Mouse (Mus musculus) cerebellum, adult 9-11 months (tissue): ENCODE results near the gene Vmn2r19.
"Not testable (repeated sequence)": the region's sequence is repeated elsewhere in the genome, so short reads cannot be mapped to it uniquely, and the experiment has no call there.

ENCODE experiments used
- DNase-seq: peaks from one replicate; pipeline ENCODE4 v3.0.0; 2022

The Vmn2r19 gene

DNA sequence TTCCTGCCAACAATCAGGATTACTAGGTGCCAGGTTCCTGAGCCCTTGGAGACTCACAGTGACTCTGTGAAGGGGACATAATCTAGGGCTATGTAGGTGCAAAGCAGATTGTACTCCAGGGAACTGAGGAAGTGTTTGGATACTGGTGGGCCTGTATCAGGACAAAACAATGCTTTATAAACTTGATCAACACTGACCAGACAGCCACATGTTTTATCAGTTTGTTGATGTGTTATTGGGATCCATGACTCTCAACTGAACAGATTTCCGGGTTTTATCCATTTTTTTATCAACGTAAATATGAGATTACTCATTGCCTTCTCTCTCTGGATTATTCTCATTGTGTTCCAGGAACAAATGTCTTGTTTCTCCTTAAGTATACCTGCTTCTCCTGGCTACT is at the start of gene Vmn2r19:
TSS of gene Vmn2r19 (plus strand) at position 301 of the 400 bp plus-strand sequence.
- DNase-seq: no peak

DNA sequence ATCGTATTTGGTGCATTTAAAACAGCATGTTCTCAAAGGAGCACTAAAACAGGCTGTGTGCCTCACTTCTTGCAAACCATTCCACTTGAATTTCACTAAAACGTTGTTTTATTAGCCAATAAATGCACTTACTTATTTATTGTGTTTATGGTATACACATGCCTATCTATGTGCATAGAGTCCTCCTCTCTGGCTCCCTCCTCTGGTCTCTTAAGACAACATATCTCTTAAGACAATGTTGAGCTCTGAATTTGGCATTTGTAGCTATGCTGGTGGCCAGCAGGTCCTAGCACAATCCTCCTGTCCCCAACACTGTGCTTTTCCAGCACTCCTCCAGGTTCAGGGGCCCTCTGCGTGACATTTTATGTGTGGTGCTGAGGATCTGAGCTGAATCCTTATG is 49.2 kb upstream of the Vmn2r19 start:
- no peak for DNase-seq

DNA sequence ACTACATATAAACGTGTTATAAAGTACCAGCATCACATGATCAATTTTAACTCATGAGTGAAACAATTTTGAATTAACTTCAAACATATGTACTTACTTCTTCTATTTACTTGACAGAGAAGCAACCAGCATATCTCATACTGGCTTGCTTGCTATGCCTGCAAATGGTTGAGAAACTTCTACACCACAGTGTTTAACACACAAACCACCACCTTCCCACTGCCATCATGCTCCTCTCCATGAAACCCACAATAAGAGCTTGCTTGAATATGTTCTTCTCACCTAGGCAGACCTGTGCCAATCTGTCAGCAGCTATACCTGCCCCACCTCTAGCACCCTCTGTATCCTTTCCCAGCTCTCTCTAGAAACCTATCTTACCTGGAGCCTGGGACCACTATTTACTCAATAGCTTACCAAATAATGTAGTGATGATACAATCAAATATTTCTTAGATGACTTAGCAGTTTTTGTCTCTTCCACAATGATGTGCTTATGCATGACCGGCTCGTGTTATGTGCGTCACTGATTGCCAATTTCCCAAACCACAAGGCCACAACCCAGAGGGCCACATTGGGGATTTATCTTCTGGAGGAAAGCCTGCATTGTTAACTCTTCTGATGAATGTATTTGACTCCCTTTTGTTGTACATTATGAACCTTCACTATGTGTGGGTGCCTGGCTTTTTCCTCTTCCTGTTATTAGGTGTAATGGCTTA is 48.1 kb upstream of the Vmn2r19 start:
- no peak for DNase-seq

DNA sequence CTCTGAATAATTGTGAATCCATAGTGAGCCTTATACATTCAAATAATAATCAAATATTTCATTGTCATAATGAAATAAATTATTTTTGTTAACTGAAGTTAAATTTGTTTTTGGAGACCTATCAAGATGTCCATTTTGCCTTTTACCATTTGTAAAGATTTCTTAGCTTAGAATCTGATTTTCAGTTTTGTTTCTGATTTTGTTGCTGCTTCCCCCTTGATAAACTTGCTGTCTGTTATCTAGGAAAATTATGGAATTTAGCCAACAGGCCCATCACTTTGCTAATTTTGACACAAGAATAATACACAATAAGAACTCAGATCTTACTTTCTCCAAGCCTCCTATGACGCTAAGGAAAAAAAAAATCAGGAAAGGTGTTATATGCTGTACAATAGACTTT is 47.3 kb upstream of the Vmn2r19 start:
- no peak for DNase-seq

DNA sequence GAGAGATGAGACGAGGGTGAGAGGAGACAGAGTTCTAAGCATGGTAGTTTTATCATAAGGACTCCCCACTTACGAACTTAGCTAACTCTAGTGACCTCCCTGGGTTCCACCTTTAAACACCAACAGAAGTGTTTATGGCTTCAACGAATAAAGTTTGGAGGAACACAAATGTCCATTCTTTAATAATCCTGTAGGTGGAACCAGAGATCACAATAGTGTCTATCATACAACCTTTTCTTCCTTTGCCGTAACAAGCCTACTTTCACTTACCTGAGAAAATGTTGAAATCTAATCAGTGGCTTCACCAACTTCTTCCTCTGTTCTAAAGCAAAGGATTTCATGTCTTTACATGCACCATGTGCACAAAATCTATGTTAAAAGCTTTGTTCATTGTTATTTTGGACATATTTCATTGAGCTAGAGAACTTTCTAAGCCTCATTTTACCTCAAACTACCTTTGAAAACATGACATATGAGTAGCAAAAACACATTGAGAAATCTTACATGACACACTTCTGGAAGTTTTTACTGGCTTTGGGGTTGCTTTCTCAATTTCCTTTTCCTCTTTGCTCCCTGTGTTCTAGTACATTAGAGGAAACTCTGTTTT is 46.5 kb upstream of the Vmn2r19 start, which contains the start of gene Clec4d:
TSS of gene Clec4d (plus strand) at position 557 of the 607 bp plus-strand sequence.
- DNase-seq: no peak

DNA sequence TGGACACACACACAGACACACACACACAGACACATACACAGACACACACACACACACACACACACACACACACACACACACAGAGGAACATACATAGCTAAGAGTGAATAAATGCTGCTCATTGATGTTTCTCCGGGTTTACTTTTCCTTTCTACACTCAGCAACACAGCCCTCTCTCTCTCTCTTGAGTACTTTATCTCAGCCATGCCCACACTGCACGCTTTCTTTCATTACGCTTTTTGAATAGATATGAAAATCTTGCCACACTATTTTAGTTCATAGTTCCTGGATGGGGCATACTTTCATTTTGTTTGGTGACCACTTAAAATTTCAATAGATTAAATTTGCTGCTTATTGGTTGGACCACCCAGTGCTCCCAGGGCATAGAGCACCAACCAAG is 43.9 kb upstream of the Vmn2r19 start:
- no peak for DNase-seq

DNA sequence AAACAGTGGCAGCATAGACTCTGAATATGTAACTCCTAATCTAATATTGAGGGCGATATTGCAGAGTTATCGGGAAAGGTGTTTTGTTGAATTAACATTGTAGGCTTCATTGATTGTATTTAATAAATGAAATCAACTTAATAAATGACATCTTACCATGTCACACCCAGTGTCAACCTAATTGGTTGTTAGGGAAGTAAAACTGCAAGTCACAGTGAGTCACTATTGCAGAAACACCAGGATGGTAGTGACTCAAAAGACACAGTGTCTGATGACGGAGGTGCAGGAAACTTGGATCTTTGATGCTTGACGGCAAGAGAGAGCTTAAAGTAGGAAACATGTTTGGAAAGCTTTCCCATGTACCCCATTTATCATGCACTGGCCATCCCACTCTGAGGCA is 42.3 kb upstream of the Vmn2r19 start:
- DNase-seq: no peak

DNA sequence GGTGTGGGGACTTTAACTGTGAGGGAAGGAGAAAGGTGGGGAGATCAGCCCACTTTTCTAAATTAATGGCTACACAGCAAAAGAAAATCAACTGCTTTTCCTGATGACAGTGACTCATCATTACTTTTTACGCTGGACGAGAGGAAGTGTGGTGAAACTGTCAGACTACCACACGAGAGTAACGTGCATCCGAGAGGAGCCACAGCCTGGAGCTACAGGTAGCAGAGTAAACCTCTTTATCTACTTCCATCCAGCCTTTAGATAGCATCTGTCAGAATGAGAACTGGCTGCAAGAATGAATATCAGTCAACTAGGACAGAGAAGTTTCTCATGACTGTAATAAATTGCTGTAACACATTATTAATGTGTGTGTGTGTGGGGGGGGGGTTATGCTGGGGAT is 41.2 kb upstream of the Vmn2r19 start:
- DNase-seq: no peak

DNA sequence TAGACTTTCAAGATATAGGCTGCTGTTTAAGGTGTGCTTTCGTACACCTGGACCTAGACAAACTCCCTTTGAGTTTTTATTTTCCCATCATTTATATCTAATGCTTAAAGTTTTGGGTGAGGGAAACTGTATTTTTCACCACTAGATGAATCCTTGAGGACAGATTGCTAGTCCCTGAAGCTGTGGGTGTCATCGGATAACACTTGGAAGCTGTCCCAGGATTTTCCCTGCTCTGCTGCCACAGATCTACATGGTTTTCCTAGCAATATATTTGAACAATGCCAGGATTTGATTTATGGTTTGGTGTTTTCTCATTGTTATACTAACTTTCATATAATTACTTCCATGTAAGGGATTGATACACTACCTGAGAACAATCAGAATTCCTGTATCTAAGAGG is 28.7 kb upstream of the Vmn2r19 start:
- DNase-seq: no peak

DNA sequence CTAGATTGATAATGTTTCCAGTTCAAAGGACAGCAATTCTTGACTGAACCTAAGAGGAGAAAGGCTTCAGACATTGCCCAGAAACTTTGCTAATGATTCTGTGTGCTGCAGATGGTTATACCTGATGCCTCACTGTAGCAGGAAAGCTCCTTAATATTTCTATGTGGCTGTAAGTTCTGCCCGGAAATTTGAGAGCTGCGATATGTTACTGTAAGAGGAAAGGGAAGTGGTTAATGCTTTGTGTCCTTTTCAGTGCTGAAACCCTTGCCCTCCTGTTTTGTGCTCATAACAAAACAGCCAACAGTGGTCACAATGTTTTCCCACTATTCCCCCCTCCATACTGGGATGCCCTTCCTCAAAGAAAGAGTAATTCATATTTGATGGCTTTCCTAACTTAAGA is 21.8 kb upstream of the Vmn2r19 start:
- DNase-seq: no peak

DNA sequence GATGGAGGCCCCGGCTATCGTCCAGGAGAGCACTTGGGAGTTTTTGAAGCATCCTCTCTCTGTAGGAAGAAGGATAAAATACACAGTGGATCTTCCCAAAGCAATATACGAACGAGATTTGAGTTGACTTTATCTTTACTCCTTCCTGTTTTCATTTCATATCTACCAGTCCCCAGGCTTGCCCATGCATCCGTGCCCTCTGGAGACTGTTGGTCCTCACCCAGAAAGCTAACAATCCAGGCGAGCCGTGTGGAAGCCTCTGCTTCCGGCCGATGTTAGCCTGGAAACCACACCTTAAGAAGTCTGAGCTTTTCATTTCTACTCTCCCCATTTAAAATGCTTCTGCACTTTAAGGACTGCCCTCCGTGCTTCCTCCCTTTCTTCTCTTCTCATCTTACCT is 19.2 kb upstream of the Vmn2r19 start:
- no peak for DNase-seq

DNA sequence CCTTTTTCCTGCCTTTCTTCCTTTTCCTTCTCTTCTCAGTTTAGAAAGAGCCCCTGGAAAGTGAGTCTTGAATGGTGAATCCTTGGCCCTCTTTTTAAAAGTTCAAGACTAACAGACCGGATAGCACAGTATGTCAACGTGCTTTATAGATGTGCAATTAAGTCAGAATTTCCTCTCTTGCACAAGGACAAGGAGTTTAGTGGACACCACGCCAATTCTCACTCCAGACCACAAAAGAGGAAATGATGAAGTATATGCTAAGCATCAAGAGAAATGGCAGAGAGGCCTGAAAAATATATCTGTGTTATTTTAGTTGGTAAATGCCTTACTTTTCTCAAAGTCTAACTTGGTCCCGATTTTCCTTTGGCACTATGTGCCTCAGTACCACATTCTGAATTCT is 18.4 kb upstream of the Vmn2r19 start, which contains the start of gene Clec4e:
TSS of gene Clec4e (minus strand) at position 118 of the 400 bp plus-strand sequence.
- no peak for DNase-seq

DNA sequence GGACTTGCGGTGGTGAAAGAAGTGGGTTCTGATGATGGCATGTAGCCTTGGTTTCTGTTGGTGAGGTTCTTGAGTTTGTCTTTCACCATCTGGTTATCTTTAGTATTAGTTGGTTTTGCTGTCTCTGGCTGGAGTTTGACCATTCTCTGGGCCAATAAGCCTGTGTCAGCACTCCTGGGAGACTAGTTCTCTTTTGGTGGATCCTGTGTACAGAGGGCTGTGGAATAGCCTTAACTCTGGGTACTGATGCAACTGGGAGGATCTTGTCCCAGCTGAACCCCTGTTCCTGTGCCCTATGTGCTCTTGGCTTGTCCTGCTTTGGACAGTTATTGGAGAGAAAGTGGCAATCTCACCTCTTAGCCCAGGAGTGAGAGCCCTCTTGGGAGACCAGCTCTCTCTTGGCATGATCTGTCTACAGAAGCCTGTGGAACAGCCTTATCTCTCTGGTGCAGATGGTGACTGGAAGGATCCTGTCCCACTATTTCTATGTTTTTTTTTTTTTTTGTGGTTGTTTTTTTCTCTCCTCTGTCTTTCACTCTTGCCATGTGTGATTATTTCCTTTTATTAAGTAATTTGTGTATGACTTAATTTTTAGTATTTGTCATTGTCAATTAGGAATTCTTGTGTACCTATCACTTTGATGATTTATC is 15.3 kb upstream of the Vmn2r19 start:
- DNase-seq: no peak

DNA sequence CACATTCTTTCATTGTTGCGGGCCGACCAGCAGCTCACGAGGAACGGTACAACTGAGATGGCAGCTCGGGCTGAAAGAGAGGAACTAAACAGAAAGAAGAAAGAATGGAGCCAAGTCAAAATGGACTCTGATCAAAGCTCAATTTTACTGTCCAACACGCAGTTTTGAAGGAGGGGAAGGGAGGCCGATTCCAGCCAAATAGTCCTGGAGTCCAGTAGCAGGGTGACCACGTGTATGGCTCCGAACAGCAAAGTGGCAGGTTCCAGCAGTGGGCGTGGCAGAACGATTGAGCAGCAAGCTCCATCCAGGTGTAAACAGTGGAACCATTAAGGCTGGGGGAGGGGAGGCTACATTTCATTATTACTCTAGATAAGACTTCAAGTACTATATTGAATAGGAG is 14.6 kb upstream of the Vmn2r19 start:
- DNase-seq: not testable (repeated sequence)

DNA sequence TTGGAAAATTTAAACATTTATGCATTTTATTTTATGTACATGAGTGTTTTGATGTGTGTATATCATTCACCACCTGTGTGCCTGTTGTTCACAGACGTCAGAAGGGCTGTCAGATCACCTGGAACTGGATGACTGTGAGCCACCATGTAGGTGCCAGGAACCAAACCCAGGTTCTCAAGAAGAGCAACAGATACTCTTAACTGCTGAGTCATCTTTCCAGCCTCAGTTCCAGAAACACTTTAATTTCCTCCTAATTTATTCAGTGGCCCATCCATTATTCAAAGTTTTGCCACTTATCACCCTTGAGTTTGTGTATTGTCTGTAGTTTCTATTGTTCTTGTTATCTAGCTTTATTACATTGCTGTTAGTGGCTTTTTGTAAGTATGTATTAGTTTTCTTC is 11.4 kb upstream of the Vmn2r19 start:
- DNase-seq: no peak

DNA sequence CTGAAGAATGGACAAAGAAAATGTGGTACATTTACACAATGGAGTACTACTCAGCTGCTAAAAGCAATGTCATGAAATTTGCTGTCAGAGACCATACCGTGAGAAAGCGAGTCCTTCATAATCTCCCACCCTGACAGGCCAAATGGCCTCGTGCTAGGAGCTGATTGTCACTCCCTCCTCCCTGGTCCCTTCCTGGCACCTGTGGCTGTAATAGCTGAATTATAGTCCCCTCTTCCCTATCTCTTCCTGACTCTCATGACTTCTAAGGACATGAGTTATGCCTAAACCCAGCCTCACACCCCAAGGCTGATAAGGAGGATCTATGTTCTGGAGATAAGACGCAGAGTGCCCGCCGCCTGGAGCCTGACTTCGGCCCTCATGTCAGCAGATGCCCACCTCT is 1.8 kb upstream of the Vmn2r19 start:
- not testable (repeated sequence) for DNase-seq

DNA sequence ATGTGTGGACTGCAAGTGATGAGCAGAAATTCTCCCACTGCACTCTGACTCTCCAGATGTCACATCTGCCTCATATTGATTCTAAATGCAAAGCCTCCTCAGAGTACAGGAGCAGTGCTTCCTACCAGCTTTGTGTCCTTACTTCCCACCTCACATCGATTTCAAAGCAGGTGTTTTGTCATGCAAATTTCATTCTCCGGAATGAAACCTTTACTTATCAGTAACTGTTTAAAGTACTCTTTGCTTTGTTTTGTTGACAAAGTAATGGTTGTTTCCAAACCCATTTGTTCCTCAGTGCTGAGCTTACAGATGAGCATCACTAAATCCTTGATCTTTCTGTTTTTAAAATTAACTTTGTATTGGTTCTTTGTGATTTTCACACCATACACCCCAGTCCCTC is 24.4 kb downstream of the Vmn2r19 start:
- DNase-seq: no peak

DNA sequence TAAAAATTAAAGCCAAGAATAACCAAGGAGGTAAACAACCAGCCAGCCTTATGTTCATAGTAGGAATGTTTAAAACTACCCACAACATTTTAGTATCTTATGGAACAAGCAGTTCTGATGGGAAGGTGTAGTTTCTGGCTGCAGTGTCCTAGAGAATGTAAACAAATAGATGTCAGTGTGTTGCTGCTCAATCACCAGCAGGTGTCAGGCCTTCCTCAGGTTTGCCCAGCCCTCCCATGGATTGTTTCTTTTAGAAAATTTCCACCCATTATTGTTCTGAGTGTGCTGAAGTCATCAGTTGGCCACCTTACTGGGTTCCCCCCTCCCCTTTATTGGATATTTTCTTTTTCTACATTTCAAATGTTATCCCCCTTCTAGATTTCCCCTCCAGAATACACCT is 32.0 kb downstream of the Vmn2r19 start:
- no peak for DNase-seq

DNA sequence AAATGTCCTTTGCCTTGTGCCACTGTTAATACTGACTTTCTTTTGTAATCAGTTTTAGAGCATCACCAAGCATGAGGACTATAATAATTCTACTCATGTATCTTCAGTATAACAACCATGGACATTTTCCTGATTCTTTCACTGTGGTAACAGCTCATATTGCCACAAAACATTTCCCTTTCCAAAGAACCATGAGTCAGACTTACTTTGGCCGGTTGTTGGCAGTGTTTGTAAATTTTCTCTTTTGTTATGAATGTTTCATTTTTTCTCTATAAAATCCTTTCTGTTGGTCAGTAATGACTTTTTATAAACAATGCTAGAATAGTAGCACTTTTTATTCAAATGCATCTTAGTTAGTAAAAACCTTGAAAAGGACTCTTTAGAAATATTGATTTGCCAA is 38.0 kb downstream of the Vmn2r19 start:
- no peak for DNase-seq
